Mouse (Mus musculus) cerebellum, adult 2 months (tissue): ENCODE data around the gene Hsf4.

Experiments
- CTCF ChIP-seq: fragments of 200-500 bp; IDR thresholded peaks from 2 replicates; pipeline ENCODE4 v1.5.1; 2011; ENCODE audit warnings: low read depth, mild to moderate bottlenecking, control low read depth, low read length, moderate library complexity, borderline replicate concordance; ENCODE audit not compliant: insufficient read depth
- POLR2A ChIP-seq: fragments of 200-500 bp; IDR thresholded peaks from 2 replicates; pipeline ENCODE4 v1.6.1; 2011; ENCODE audit warnings: low read length, control low read depth, borderline replicate concordance; ENCODE audit not compliant: insufficient read depth

- TF ChIP-seq CTCF (no peak), POLR2A (no peak)
Observed at GRCm38 (mm10) chr8:105308428-105308827, 38.8 kb downstream of the Hsf4 start.
